Mouse (Mus musculus): ENCODE data around the gene Ncoa1. TPM values are rescaled to one million over a fixed set of nuclear protein-coding genes. Genes with fewer than 3 reads are reported as not detected.
"Not testable (repeated sequence)": the region's sequence is repeated elsewhere in the genome, so short reads cannot be mapped to it uniquely, and the experiment has no call there.

The Ncoa1 gene
- total RNA-seq, 1 experiment from 2014 or later = 15.4 TPM

DNA sequence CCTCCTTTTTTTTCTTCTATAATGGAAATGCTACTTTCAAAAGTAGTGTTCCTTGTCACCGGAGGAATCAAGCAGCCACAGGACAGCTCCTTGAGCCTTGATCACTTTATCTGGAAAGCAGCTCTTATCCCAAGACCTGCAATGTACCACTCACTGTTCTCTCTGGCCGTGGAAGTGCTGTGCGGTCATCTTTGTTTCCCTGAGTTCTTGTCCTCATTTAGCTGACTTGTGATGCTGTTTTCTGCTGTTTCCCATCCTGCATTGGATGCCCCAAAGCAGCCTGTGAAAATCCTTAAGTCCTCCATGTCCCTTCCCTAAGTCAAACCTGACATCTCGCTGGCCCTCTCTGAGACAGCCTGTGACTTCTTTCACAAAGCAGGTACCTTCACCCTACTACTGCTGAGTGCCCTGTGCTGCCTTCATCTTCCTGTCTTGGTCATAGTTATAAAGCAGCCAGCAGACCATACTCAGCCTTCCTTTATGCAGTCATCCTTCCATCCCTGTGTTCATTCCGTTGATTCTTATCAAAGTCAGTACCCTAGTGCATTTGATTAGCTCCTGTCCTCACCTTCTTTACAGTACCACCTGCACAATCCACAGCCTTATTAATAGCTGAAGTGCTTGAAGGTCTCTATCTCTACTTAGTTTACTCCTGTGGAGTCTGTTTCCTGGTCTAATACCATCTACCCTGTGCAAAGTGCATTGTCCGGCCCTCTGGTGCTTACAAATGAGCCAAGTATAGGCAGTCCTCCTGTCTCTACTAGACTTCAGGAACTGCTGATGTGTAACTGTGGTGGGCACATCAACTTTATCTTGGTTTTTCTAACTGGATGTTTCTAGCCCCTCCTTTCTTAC, 1.2 kb upstream of the Ncoa1 start:
- no peak for ATAC-seq (replicated peaks; ENCODE audit: low read depth, poor library complexity, severe bottlenecking)

DNA sequence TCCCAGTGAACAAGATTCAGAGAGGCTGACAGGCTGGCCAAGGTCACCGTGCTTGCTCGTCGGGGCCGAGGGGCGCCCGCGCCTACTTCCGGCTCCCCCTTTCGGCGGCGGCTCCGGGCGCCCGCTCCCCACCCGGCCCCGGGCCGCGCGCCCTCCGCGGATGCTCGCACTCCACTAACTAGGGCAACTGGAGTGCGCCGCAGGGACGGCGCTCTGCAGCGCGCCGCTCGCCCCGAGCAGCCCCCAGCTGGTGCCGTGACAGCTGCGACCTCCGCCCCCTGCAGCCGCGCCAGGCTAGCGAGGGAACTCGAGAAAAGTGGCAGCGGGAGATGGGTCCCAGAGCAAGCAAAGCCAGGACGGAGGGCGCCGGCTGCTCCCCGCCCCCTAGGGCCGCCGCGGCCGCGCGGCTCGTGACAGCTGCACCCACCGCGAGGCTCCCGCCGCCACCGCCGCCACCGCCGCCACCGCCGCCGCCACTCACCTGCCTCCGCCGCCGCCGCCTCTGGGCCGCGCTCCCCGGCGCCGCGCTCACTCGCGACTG, 621 bp downstream of the Ncoa1 start:
- ATAC-seq (replicated peaks; ENCODE audit: low read depth, poor library complexity, severe bottlenecking) = peak; percentile 31

DNA sequence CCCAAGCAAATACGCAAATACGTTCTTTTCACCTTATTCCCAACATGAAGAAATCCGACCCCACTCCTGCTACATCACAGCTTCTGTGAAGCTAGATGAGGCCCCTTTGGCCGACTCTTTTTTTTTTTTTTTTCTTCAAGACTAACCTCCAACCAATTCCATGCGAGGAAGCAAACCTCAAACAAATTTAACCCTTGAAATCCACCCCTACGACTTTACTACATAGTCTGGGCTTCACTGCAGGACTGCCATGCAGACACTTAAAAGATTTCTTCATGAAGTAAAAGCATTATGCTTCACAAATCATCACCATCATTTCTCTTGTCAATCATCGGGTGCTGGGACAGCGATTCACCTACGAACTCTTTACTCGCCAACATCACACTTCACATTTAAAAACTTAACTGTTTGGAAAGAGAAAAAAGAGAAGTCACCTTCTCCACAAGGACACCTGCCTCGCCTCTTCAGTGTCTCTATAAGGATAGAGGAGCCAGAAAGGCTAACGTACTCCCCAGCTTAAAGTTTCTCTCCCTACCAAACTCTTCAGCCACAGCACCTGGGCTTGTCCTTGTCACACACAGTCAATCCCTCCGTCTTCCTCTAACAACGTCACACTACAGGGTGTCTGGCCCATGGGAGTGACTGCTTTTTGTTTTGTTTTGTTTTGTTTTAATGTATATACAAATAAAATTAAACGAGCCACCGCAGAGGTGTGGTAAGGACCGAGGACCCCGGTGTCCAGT, 1.6 kb downstream of the Ncoa1 start:
- ATAC-seq (replicated peaks; ENCODE audit: low read depth, poor library complexity, severe bottlenecking) = no peak

DNA sequence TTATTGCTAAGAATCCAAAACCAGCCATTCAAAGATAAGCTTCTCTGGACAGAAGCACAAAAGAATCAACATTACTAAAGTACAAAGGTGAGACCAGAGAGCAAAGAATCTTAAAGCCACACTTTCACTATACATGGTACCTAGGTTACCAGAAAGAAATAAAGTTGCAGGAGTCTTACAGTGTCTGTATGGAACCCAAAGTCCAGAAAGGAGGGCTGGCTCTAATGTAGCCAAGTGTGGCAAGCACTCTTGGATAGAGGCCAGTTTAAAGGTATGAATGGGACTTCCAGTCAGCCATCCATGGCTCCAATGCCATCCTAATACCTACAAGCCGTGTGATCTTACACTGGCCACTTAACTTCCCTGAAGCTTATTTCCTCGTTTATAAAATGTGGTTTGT, 7.9 kb downstream of the Ncoa1 start:
- ATAC-seq (replicated peaks; ENCODE audit: low read depth, poor library complexity, severe bottlenecking) = no peak

DNA sequence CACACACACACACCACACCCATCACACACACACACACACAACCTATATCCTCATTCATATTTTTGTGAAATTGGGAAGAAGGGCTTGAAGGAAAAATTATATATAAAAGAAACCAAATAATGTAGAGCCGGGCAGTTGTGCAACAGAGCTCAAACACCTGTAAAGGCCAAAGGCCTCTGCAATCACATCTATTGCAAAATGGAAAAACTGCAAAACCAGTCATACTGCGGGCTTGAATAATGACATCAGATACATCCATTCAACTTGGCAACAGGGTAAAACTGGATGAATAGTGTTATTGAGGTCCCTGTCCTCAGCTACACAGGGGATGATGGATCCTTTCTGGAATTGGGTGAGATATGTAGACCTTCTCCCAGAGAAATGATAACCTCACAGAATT, 13.3 kb downstream of the Ncoa1 start:
- ATAC-seq (replicated peaks; ENCODE audit: low read depth, poor library complexity, severe bottlenecking) = no peak

DNA sequence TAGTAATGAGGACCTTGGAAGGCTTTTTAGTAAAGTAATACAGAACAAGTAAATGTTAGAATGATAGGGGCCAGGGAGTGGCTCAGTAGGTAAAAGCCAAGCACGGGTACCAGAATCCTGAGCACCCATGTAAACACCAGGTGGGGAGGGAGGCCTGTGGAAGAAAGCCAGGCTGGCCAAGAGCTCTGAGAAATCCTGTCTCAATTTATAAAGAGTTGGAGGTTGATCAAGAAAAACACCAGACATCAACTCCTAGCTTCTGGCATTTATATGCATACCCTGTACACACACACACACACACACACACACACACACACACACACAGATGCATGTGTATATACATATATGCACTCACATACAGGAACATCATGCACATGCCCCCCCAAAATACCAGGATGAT, 14.6 kb downstream of the Ncoa1 start:
- ATAC-seq (replicated peaks; ENCODE audit: low read depth, poor library complexity, severe bottlenecking) = no peak

DNA sequence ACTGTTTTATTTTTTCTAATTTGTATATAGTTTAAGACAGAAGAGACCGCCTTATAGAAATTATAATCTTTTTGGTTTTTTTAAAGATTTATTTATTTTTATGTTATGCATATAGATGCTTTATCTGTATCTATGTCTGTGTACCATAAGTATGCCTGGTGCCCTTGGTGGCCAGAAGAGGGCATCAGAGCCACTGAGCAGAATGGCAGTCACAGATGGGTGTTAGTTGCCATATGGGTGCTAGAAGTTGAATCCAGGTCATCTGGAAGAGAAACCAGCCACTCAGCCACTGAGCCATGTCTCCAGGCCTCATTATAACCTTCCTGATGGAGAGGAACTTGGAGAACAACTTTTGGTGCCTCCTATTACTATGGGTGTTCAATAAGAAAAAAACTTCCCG, 16.0 kb downstream of the Ncoa1 start:
- 0 out of 2 replicates have a peak, but pooled peaks have one; percentile 47 for ATAC-seq (replicated peaks; ENCODE audit: low read depth, poor library complexity, severe bottlenecking)

DNA sequence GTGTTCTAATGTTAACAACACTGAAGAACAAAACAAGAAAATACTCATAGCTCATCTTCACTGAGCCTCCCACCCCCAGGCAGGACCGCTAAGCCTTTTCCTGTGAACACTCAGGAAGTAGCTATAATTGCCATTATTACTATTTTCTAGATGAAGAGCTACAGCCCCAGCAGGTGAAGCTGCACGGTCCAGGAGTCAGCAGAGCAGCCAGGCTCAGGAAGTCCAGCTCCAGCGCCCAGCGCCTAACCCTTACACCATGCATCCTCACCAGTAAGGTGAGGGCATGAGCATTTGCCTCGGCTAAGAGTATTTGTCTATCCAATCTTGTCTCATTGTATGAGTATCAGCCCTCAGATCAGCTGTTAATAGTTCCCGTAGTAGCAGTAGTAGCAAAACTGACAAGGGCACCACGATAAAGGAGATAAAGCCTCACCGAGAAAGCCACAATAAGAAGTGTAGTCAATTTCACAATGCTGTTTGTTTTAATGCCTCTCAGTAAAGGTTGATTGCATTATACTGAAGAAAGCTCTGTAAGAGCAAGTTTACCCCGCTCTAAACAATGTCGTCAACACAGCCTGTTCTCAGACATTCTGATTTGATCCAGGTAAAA, 21.9 kb downstream of the Ncoa1 start:
- ATAC-seq (replicated peaks; ENCODE audit: low read depth, poor library complexity, severe bottlenecking) = peak; percentile 20; the same call in 1 of the 2 replicates

DNA sequence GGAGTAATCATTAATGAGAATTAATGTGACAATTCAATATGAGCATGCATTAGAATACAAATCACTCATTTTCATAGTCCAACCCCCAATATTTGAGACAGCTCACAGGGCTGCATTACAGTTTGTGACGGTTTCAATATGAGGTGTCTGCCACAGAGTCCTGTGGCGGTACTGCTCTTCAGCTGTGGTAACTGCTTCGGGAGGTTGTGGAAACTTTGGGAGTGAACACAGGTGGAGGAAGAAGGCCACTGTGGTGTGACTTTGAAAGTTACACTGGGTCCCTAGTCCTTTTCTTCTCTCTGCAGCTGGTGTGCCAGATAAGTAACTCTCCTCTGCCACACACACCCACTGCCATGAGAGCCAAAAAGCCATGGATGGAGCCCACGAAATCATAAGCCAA, 22.7 kb downstream of the Ncoa1 start:
- ATAC-seq (replicated peaks; ENCODE audit: low read depth, poor library complexity, severe bottlenecking) = peak; percentile 37; the same call in 1 of the 2 replicates

DNA sequence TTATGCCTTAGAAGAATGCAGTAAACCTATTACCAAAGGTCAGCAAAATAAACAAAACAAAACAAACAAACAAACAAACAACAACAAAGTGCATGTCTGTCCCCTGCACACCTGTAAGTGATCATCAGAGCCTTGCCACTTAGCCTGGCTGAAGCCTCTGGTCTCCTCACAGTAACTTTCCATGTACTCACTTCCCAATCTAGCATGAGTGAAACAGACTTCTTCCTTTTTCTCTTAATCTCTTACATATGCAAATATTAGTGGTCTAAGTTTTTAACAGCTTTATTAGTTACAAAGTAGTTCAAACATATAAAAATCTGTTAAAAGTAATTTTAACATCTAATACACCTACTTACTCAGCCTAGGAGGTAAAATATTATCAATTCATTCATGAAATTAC, 24.7 kb downstream of the Ncoa1 start:
- ATAC-seq (replicated peaks; ENCODE audit: low read depth, poor library complexity, severe bottlenecking) = no peak

DNA sequence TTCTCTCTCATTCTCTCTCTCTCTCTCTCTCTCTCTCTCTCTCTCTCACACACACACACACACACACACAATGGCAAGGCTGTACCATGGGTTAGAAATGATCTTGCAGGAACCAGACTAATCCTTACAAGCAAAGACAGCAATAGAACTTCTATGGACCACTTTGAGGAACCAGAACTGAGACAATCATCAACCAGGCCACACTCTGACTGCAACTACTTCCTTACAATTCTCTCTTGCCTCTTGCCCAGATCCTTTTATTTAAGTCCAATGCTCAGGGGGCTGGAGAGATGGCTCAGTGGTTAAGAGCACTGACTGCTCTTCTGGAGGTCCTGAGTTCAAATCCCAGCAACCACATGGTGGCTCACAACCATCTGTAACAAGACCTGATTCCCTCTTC, 26.5 kb downstream of the Ncoa1 start:
- not testable (repeated sequence) for ATAC-seq (replicated peaks; ENCODE audit: low read depth, poor library complexity, severe bottlenecking)

DNA sequence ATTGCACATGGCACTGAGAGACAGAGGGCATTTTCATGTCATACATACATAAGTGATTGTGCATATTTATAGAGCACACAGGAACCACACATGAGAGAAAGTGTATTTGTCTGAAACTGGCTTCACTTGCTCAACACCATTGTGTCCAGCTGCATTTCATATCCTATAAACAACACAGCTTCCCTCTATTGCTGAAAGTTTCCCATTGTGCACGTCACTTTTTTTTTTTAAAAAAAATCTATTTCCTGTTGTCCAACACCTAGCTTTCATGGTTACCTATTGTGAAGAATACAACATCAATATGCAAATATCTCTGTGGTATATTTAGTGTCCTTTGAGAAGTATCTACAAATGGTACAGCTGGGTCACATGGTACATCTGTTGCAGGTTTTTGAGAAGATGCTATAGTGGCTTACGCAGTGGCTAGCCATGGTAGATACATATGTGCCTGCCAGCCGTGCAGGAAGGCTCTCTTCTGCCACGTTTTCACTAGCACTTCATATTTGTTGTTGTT, 28.8 kb downstream of the Ncoa1 start:
- ATAC-seq (replicated peaks; ENCODE audit: low read depth, poor library complexity, severe bottlenecking) = no peak

DNA sequence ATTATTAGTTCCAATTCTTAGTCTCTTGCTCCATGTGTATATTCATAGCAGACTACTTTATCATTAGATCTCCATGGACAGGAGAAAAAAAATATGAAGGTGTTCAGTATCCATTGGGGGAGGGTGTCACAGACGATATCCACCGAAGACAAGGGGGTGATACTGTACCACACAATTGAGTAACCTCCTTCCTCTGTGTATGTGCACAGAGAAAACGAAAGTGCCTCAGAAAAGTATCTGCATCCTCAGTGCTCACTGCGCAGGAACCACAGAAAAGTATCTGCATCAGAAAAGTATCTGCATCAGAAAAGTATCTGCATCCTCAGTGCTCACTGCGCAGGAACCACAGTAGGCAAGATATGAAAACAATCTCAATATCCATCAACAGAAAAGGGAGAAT, 32.0 kb downstream of the Ncoa1 start:
- ATAC-seq (replicated peaks; ENCODE audit: low read depth, poor library complexity, severe bottlenecking) = peak; percentile 74

DNA sequence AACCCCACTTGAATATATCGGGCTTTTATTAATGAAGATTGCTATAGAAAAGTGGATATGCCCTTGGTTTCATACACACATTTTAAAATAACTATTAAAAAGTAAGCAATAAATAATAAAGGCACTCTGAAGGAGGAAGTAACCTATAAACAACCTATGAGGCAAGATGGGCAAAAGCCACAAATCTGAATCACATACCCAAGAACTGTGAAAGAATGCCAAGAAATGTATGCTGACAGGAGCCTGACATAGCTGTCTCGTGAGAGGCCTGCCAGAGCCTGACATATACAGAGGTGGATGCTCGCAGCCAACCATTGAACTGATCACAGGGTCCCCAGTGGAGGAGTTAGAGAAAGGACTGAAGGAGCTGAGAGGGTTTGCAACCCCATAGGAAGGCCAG, 35.5 kb downstream of the Ncoa1 start:
- ATAC-seq (replicated peaks; ENCODE audit: low read depth, poor library complexity, severe bottlenecking) = no peak

DNA sequence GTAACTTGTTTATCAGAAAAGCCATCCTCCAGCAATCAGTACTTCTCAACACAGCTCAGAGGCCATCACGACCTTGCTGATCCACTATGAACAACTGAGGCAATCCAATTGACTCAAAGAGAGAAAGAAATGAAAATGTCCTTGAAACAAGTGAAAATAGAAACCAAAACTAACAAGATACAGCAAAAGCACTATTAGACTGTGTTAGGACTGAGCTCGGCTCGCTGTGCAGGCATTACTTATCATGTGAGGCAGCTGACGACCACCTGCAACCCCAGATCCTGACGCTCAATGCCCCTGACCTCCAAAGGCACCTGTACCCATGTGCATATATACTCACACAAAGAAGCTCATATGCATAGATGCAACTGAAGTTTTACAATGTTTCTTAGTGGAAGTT, 40.8 kb downstream of the Ncoa1 start:
- 0 out of 2 replicates have a peak, but pooled peaks have one; percentile 29 for ATAC-seq (replicated peaks; ENCODE audit: low read depth, poor library complexity, severe bottlenecking)

DNA sequence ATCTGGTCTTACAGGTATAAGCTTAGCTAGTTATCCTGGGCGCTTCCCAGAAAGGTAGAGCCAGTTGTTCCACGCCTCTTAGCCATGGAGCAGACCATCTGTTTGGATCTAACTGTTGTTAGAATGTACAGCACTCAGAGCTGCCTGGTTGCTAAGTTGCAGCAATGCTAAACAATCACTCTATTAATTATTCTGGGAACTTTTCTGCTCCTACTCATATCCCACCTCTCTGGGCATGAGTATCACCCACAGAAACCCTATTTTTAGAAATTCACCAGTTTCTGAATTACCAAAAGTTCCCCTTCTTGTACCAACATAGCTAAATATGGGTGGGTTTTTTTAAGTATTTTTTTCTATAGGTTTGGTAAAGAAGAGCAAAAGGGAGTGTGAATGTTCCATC, 43.4 kb downstream of the Ncoa1 start:
- no peak for ATAC-seq (replicated peaks; ENCODE audit: low read depth, poor library complexity, severe bottlenecking)

DNA sequence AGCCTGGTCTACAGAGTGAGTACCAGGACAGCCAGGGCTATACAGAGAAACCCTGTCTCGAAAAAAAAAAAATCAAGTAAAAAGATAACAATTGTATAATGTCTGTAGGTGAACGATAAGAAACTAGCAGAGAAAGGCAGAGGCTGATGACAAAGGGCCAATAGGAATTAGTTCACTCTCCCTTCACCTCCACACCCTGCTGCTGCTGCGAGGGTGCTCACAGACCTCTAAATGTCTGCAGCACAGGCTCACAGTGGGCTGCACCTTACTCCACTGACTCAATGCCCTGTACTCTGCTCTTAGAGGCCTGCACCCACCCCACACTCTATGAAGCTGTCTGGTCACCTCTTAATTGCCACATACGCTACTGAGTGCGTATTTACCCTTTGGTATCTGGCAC, 45.0 kb downstream of the Ncoa1 start:
- ATAC-seq (replicated peaks; ENCODE audit: low read depth, poor library complexity, severe bottlenecking) = no peak

DNA sequence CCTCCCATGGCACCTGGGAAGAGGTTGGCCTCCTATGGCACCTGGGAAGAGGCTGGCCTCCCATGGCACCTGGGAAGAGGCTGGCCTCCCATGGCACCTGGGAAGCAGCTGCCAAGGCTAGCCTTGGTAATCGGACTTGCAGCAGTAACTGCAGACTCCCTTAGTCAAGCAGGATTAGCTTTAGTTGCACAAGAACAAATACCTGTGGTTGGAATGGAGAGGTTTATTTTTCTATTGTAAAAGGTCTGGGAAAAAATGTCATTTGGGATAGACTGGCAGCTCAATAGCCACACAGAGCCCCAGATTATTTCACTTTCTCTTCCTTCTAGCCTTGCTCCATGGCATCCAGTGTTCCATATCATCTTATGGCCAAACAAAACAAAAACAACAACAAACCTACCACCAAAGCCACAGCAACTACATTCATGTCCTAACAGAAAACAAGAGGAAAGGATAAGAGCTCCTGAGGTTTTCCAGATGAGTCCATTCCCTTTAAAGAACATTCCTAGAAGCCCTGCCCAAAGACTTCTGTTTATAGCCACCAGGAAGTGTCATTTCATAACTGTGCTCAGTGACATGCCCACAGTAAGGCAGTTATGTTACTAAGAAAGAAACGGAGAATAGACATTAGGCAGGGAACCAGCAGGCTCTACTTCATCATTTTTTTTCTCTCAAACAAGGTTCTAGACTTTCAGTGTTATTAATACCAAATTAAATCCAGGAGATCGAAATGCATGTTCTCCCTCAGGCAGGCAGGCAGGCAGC, 46.7 kb downstream of the Ncoa1 start:
- ATAC-seq (replicated peaks; ENCODE audit: low read depth, poor library complexity, severe bottlenecking) = peak; percentile 56

DNA sequence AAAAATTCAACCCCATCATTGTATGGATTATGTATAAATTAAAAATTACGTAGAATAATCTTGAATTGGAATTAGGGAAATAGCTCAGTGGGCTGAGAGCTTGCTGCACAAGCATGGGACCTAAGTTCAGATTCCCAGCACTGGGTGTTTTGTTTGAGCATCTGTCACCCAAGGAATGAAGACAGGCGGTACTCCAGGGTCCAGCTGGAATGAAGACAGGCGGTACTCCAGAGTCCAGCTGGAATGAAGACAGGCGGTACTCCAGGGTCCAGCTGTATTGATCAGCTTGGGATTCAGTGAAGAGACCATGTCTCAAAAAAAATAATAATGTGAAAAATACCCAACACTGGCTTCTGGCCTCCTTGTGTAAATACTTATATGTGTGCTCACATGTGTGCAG, 58.2 kb downstream of the Ncoa1 start:
- no peak for ATAC-seq (replicated peaks; ENCODE audit: low read depth, poor library complexity, severe bottlenecking)
